Mouse (Mus musculus): ENCODE measurements around the gene Zfp369. TPM values are rescaled to one million over a fixed set of nuclear protein-coding genes. Genes with fewer than 3 reads are reported as not detected.
A peak's percentile ranks its signal among the peaks of the same experiment; 100 is the strongest.

Gene Zfp369
- total and polyA plus RNA-seq, 2 experiments from 2014 or later = 10.7 to 49.2 TPM

DNA sequence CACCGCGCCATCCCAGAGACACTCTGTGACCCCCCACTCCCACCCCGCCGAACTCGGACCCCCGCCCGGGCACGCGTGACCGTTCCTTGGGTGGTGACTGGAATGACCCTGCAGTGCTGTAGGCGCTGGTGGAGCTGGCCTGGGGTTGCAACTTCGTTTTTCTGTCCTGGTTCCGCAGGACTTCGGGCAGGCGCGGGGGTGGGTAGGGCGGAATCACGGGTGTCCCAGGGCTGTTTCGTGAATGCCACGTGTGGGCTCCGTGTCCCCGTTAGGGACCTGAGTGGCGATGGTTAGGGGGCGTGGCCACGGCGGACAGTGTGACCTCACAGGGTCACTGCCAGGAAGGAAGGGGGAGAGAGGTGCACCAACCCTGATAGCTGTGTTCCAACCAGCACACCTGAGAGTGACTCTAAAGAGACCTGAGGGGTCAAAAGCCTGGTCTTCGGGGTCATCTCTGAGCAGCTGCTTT is 36.3 kb upstream of the Zfp369 start:
- no peaks in the 10 kb centered on the region for H3K36me3 ChIP-seq (ENCODE audit: insufficient read depth, low read length)
- 49% methylated on average over 27 of the region's 27 CpGs for WGBS
- peak overlapping the region; percentile 73; the same call in 1 of the 2 replicates for H3K9ac ChIP-seq (replicated peaks; ENCODE audit: low read length, poor library complexity, severe bottlenecking)
- H3K27ac ChIP-seq (ENCODE audit: low read depth, low read length) = no peak overlapping the region
- TF ChIP-seq CTCF (IDR thresholded peaks at IDR 0.05) = no peak
- H3K4me1 ChIP-seq (ENCODE audit: insufficient read depth, low read length) = peaks cover 8% of the 10 kb centered on the region; the same call in 1 of the 2 replicates
- H3K9me3 ChIP-seq (ENCODE audit: low read length) = peaks cover 5% of the 10 kb centered on the region; the same call in 1 of the 2 replicates
- no peak for DNase-seq (ENCODE audit: low spot score)
- H3K27me3 ChIP-seq (ENCODE audit: insufficient read depth, low read length) = no peaks in the 10 kb centered on the region
- peak overlapping the region; percentile 72 for H3K4me3 ChIP-seq (ENCODE audit: low read depth, low read length)
- no peak for ATAC-seq (ENCODE audit: low FRiP score)
- H3K4me2 ChIP-seq (ENCODE audit: low read depth, low read length, poor library complexity, severe bottlenecking) = peak overlapping the region; percentile 98

DNA sequence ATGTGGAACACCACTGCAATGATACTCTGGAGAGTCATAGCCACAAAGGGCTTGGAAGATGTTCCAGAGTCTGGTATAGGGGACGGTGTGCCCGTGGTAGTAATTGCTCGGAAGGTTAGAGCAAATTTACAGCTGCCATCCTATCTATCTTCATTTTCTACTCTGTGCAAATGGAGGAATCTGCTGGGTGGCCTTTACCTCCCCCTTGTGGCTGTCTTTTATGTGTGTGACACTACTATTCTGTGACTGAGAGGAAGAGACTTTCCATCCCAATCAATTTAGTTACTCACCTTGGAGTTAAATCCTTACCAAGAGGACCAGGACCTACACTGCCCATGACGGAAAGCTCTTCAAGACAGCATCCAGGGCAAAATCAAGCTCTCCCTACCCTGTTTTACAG is 35.3 kb upstream of the Zfp369 start:
- Histone ChIP-seq H3K4me3 (ENCODE audit: low read depth, low read length) (no peak overlapping the region), H3K27ac (ENCODE audit: low read depth, low read length) (no peak overlapping the region), H3K36me3 (ENCODE audit: insufficient read depth, low read length) (no peaks in the 10 kb centered on the region), H3K4me1 (ENCODE audit: insufficient read depth, low read length) (peaks cover 8% of the 10 kb centered on the region; the same call in 1 of the 2 replicates), H3K27me3 (ENCODE audit: insufficient read depth, low read length) (no peaks in the 10 kb centered on the region), H3K9me3 (ENCODE audit: low read length) (peaks cover 5% of the 10 kb centered on the region; the same call in 1 of the 2 replicates), H3K4me2 (ENCODE audit: low read depth, low read length, poor library complexity, severe bottlenecking) (no peak overlapping the region), H3K9ac (replicated peaks; ENCODE audit: low read length, poor library complexity, severe bottlenecking) (no peak overlapping the region)
- no peak for DNase-seq (ENCODE audit: low spot score)
- ATAC-seq (ENCODE audit: low FRiP score) = no peak
- 96% methylated on average over 4 of the region's 4 CpGs for WGBS
- TF ChIP-seq CTCF (IDR thresholded peaks at IDR 0.05) = peak; percentile 26; the same call in 1 of the 2 replicates

DNA sequence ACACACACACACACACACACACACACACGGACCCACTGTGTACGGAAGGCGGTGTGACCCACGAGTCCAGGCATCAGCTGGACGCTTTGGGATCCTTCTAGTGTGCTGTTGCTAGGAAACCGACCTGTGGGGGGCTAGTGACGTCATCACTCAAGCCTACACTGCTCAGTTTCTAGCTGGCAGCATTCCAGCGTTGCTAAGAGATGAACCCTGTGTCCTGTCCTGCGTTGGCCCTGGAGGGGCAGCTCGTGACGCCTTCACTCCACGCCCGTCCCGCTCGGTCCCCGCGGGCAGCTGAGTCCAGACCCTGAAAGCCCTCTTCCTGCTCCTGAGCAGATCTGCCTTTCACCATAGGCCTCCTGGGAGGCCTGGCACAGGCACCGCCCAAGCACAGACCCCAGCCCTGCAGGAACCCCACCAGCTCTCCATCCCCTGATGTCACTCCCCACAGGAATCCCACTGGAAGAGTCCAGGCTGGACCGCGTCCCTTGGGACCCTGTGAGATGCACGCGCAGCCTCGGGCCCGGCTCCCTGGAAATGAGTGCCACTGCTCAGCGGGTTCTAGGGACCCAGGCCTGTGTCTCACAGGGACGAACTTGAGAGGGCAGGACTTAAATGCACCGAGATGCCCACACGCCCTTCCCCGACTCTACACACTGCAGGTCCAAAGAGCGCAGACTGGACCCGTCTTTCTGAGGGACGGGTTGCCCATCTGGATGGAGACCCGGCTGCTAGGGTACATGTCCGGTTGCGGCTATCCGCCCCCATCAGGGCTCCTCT is 20.2 kb upstream of the Zfp369 start:
- DNase-seq (ENCODE audit: low spot score) (peak; percentile 94), ATAC-seq (ENCODE audit: low FRiP score) (peak; percentile 90)
- peaks cover 47% of the 10 kb centered on the region for H3K9me3 ChIP-seq (ENCODE audit: low read length)
- WGBS = 31% methylated on average over 36 of the region's 36 CpGs
- peak overlapping the region; percentile 56 for H3K9ac ChIP-seq (replicated peaks; ENCODE audit: low read length, poor library complexity, severe bottlenecking)
- H3K27ac ChIP-seq (ENCODE audit: low read depth, low read length) = no peak overlapping the region
- no peak for TF ChIP-seq CTCF (IDR thresholded peaks at IDR 0.05)
- H3K4me3 ChIP-seq (ENCODE audit: low read depth, low read length) = peak overlapping the region; percentile 36
- no peaks in the 10 kb centered on the region for H3K27me3 ChIP-seq (ENCODE audit: insufficient read depth, low read length)
- H3K36me3 ChIP-seq (ENCODE audit: insufficient read depth, low read length) = peaks cover 6% of the 10 kb centered on the region; the same call in 1 of the 2 replicates
- H3K4me2 ChIP-seq (ENCODE audit: low read depth, low read length, poor library complexity, severe bottlenecking) = peak overlapping the region; percentile 49
- H3K4me1 ChIP-seq (ENCODE audit: insufficient read depth, low read length) = no peaks in the 10 kb centered on the region

DNA sequence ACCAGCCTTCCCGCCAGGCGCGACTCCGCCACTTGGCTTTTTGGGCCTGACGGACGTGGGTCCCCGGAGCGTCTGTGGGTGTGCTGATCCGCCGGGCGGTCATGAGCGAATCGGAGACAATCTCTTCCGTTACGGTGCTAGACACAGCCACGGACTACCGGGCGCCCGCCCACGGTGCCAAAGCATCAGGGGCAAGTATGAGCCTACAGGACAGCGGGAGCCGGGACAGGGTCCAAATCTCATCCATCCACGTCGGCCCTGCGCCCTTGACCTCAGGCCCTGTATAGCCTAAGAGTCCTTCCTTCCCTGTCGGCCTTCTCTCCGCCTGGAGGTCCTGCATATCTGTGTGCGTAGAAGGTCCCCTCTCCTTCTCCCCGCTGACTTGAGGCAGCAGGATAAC is 19.4 kb upstream of the Zfp369 start, which contains the start of gene Gm10775:
Gene Gm10775 (plus strand): TSS at position 301 of the 400 bp plus-strand sequence.
- ATAC-seq (ENCODE audit: low FRiP score) (no peak), DNase-seq (ENCODE audit: low spot score) (no peak)
- H3K36me3 ChIP-seq (ENCODE audit: insufficient read depth, low read length) = peaks cover 11% of the 10 kb centered on the region; the same call in 1 of the 2 replicates
- H3K27ac ChIP-seq (ENCODE audit: low read depth, low read length) = no peak within 1 kb of the TSS
- H3K4me1 ChIP-seq (ENCODE audit: insufficient read depth, low read length) = no peaks in the 10 kb centered on the region
- H3K9me3 ChIP-seq (ENCODE audit: low read length) = peaks cover 51% of the 10 kb centered on the region
- no peak for TF ChIP-seq CTCF (IDR thresholded peaks at IDR 0.05)
- H3K27me3 ChIP-seq (ENCODE audit: insufficient read depth, low read length) = no peaks in the 10 kb centered on the region
- peak within 1 kb of the TSS; percentile 56 for H3K9ac ChIP-seq (replicated peaks; ENCODE audit: low read length, poor library complexity, severe bottlenecking)
- peak within 1 kb of the TSS; percentile 36 for H3K4me3 ChIP-seq (ENCODE audit: low read depth, low read length)
- H3K4me2 ChIP-seq (ENCODE audit: low read depth, low read length, poor library complexity, severe bottlenecking) = peak within 1 kb of the TSS; percentile 49
- WGBS = 42% methylated on average over 29 of the region's 29 CpGs

DNA sequence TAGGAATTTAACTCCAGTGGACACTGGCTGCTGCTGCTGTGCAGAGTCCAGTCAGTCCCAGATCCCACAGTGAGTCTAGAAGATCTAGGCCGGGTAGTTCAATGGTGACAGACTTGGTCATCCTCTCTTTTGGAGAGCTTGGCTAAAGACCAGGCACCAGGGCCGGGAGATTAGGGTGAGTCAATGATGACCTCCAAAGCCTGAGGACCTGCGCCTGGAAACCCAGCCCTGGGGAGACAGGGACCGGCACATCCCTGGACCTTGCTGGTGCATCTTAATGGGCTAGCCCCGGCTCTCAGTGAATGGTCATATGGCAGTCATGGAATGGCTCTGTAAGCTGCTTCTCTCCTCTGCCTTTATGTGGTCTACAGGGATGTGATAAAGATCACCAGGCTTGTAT is 16.5 kb upstream of the Zfp369 start:
- ATAC-seq (ENCODE audit: low FRiP score) (no peak), DNase-seq (ENCODE audit: low spot score) (no peak)
- peaks cover 55% of the 10 kb centered on the region for H3K9me3 ChIP-seq (ENCODE audit: low read length)
- H3K27ac ChIP-seq (ENCODE audit: low read depth, low read length) = no peak overlapping the region
- 98% methylated on average over 5 of the region's 5 CpGs for WGBS
- H3K4me3 ChIP-seq (ENCODE audit: low read depth, low read length) = no peak overlapping the region
- TF ChIP-seq CTCF (IDR thresholded peaks at IDR 0.05) = no peak
- H3K4me2 ChIP-seq (ENCODE audit: low read depth, low read length, poor library complexity, severe bottlenecking) = no peak overlapping the region
- no peaks in the 10 kb centered on the region for H3K27me3 ChIP-seq (ENCODE audit: insufficient read depth, low read length)
- no peak overlapping the region for H3K9ac ChIP-seq (replicated peaks; ENCODE audit: low read length, poor library complexity, severe bottlenecking)
- H3K36me3 ChIP-seq (ENCODE audit: insufficient read depth, low read length) = peaks cover 11% of the 10 kb centered on the region; the same call in 1 of the 2 replicates
- no peaks in the 10 kb centered on the region for H3K4me1 ChIP-seq (ENCODE audit: insufficient read depth, low read length)

DNA sequence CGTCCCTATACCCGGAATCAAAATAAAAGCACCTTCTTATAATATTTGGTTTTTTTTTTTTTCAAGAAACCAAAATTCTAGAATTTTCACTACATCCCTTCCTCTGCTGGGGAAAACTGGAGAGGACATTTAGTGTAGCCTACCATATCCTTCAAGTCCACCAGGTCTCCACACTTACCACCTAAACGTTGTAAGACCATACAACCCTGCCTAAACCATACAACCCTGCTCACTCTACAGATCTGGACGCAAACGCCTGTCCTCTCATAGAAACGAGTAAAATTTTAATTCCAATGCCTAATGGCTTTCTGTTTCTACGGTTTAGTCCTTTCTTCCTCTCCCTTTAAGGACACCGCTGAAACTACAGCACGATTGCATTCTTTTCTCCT is 626 bp upstream of the Zfp369 start:
- peak; percentile 52; the same call in 1 of the 2 replicates for ATAC-seq (ENCODE audit: low FRiP score)
- peak overlapping the region; percentile 77 for H3K9ac ChIP-seq (replicated peaks; ENCODE audit: low read length, poor library complexity, severe bottlenecking)
- 0 out of 2 replicates have a peak, but pooled peaks cover 3% of the 10 kb centered on the region for H3K4me1 ChIP-seq (ENCODE audit: insufficient read depth, low read length)
- no peaks in the 10 kb centered on the region for H3K36me3 ChIP-seq (ENCODE audit: insufficient read depth, low read length)
- H3K27ac ChIP-seq (ENCODE audit: low read depth, low read length) = peak overlapping the region; percentile 89
- 14% methylated on average over 9 of the region's 9 CpGs for WGBS
- H3K27me3 ChIP-seq (ENCODE audit: insufficient read depth, low read length) = no peaks in the 10 kb centered on the region
- peak overlapping the region; percentile 58 for H3K4me2 ChIP-seq (ENCODE audit: low read depth, low read length, poor library complexity, severe bottlenecking)
- H3K4me3 ChIP-seq (ENCODE audit: low read depth, low read length) = peak overlapping the region; percentile 74
- TF ChIP-seq CTCF (IDR thresholded peaks at IDR 0.05) = no peak
- peaks cover 6% of the 10 kb centered on the region; the same call in 1 of the 2 replicates for H3K9me3 ChIP-seq (ENCODE audit: low read length)
- no peak for DNase-seq (ENCODE audit: low spot score)
